Mouse (Mus musculus) liver, adult 2 months (tissue): ENCODE results near the gene 4931414P19Rik.

Experiments used
- CTCF ChIP-seq: fragments of 200-500 bp; IDR thresholded peaks from 2 replicates; pipeline ENCODE4 v1.5.1; 2011; ENCODE audit warnings: low read depth, low read length, control low read depth
- POLR2A ChIP-seq: fragments of 200-500 bp; IDR thresholded peaks from 2 replicates; pipeline ENCODE4 v1.6.1; 2011; ENCODE audit warnings: low read length, control low read depth; ENCODE audit not compliant: insufficient read depth; ENCODE audit errors: extremely low read depth

DNA sequence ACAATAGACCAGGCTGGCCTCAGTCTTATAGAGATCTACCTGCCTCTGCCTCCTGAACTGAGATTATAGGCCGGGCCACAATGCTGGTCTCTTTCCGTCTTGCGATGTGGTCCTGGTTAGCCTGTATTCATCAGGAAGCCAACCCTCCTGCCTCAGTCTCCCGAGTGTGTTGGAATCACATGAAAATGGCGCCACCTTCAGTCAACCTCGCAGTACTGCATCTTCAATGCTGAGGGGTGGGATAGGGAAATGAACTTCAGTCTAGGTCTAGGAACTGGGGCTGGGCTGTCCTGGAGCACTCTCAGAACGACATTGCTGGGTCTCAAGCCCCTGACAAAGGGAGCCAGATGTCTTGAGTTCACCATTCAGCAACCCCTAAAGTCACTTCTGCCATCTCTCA is 8.7 kb downstream of the 4931414P19Rik start:
- TF ChIP-seq CTCF (peak; percentile 78), POLR2A (no peak)
